Mouse (Mus musculus) monocyte, adult 59 days (primary cell): Measurements from ENCODE around the gene Vmn1r131. TPM values are rescaled to one million over a fixed set of nuclear protein-coding genes. Genes with fewer than 3 reads are reported as not detected.

ENCODE experiments used
- total RNA-seq, 2 experiments: library from RNA; stranded (reverse); gene quantifications; one replicate each; pipeline ENCODE4 v1.2.4; 2023

The Vmn1r131 gene
- not detected for total RNA-seq

DNA sequence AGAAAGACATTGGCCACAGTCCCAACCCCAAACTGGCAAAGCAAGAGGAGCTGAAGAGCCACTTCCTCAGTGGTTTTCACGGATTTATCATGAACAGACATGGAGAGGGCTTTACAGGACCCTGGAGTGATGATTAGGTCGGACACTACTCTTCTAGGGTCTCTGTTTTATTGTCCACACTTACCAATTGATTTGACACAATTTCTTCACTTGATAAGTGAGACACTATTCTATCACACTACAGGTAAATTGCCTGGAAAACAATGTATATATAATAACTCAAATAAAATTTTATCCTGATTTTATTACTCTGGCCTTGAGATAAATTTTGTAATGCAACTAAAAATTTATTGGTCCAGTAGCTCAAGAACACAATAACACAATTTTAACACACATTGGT lies at the start of gene Vmn1r131:
Gene Vmn1r131 (minus strand): TSS at position 101 of the 400 bp plus-strand sequence.

DNA sequence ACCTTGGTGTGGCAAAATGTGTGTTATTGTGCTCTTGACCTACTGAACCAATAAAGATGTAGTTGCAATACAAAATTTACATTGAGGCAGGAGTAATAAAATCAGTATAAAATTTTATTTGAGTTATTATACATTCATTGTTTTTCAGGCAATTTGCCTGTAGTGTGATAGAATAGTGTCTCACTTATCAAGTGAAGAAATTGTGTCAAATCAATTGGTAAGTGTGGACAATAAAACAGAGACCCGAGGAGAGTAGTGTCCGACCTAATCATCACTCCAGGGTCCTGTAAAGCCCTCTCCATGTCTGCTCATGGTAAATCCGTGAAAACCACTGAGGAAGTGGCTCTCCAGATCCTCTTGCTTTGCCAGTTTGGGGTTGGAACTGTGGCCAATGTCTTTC lies 34.4 kb downstream of the Vmn1r131 start, which contains the start of gene Vmn1r130:
Gene Vmn1r130 (plus strand): TSS at position 301 of the 400 bp plus-strand sequence.

Other genes starting within 250 kb of the Vmn1r131 start
- not detected for gene Vmn1r126, start 244.6 kb downstream of the Vmn1r131 start, total RNA-seq
- gene Vmn1r127, start 226.2 kb downstream of the Vmn1r131 start, total RNA-seq, result not detected
- gene Vmn1r128, start 196.7 kb downstream of the Vmn1r131 start, total RNA-seq, result not detected
- not detected for gene Vmn1r129, start 184.8 kb downstream of the Vmn1r131 start, total RNA-seq
- gene Gm6882, start 113.3 kb downstream of the Vmn1r131 start, total RNA-seq, result not detected
- gene Vmn1r130, start 34.3 kb downstream of the Vmn1r131 start, total RNA-seq, result not detected
- gene Vmn1r132, start 68.0 kb upstream of the Vmn1r131 start, total RNA-seq, result not detected
- not detected for gene Gm4175, start 215.4 kb upstream of the Vmn1r131 start, total RNA-seq